In the genomic region with DNA sequence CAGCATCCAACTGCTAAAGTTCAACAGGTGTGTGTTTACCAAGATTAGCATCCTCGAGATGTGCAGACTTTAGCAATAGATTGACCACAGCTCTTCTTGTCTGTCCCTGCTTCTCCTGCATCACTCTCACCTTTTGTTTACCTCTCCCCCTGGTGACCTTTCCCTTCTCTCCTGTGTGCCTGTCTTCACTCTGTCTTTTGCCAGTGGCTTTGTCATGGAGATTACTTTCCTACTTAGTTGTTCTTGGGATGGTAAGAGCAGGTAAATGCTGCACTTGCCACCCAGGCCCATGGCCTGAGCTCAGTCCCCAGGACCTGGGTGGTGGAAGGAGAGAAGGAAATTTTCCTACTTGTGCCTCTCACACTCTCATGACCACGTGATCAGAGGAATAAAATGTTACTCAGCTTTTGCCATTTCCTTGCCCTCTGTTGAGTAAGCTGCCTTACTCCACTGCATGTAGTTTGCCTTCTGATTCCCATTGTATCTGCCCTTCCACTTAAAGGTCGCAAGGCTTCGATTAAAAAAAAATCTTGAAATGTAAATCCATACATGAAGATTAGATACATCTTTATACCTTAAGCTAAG, we compare ENCODE assay signal across 9 mouse cellular contexts. TPM values are rescaled to one million over a fixed set of nuclear protein-coding genes. Genes with fewer than 3 reads are reported as not detected.
DNase-seq lines count a peak whose midpoint lies in the region; ATAC-seq lines count a peak whose summit lies in the region.
"Had no signal": no experiment of that assay in that cellular context is flagged by ENCODE, and none has a peak within 500 bp of the region (broad histone marks: within the 10 kb centered on the region; RNA-seq: fewer than 3 reads in every experiment).

No protein-coding gene starts in this region.

- no peak overlapping the region for H3K27ac ChIP-seq in hindbrain, embryonic 10.5 days
- H3K27ac ChIP-seq in hindbrain, embryonic 11.5 days (ENCODE audit: low read depth, low read length): no peak overlapping the region
- H3K27ac ChIP-seq in forebrain, embryonic 14.5 days (ENCODE audit: low read depth, low read length): no peak overlapping the region
- H3K27ac ChIP-seq in midbrain, embryonic 12.5 days (replicated peaks): no peak overlapping the region

- H3K4me3 ChIP-seq in hindbrain, embryonic 10.5 days: peak overlapping the region; percentile 86
- H3K4me3 ChIP-seq in hindbrain, embryonic 11.5 days (ENCODE audit: low read depth, low read length): no peak overlapping the region
- H3K4me3 ChIP-seq in forebrain, embryonic 14.5 days (ENCODE audit: low read depth, low read length): no peak overlapping the region
- no peak overlapping the region for H3K4me3 ChIP-seq in midbrain, embryonic 12.5 days

- H3K27me3 ChIP-seq in hindbrain, embryonic 10.5 days (ENCODE audit: insufficient read depth, poor library complexity, severe bottlenecking): no peaks in the 10 kb centered on the region
- H3K27me3 ChIP-seq in hindbrain, embryonic 11.5 days (ENCODE audit: control insufficient read depth, insufficient read depth, low read length): no peaks in the 10 kb centered on the region
- no peaks in the 10 kb centered on the region for H3K27me3 ChIP-seq in forebrain, embryonic 14.5 days (replicated peaks; ENCODE audit: control insufficient read depth, insufficient read depth, low read length)
- H3K27me3 ChIP-seq in midbrain, embryonic 12.5 days: no peaks in the 10 kb centered on the region

- peaks cover 21% of the 10 kb centered on the region for H3K4me1 ChIP-seq in hindbrain, embryonic 10.5 days (replicated peaks)
- H3K4me1 ChIP-seq in hindbrain, embryonic 11.5 days (replicated peaks; ENCODE audit: control insufficient read depth, insufficient read depth, low read length): no peaks in the 10 kb centered on the region
- H3K4me1 ChIP-seq in forebrain, embryonic 14.5 days (ENCODE audit: control insufficient read depth, insufficient read depth, low read length): peaks cover 20% of the 10 kb centered on the region
- H3K4me1 ChIP-seq in midbrain, embryonic 12.5 days: peaks cover 17% of the 10 kb centered on the region

- H3K36me3 ChIP-seq in hindbrain, embryonic 10.5 days: peaks cover 35% of the 10 kb centered on the region
- H3K36me3 ChIP-seq in hindbrain, embryonic 11.5 days (ENCODE audit: control insufficient read depth, insufficient read depth, low read length): no peaks in the 10 kb centered on the region
- peaks cover 8% of the 10 kb centered on the region; the same call in 1 of the 2 replicates for H3K36me3 ChIP-seq in forebrain, embryonic 14.5 days (ENCODE audit: control insufficient read depth, insufficient read depth, low read length)
- H3K36me3 ChIP-seq in midbrain, embryonic 12.5 days: 0 out of 2 replicates have a peak, but pooled peaks cover 5% of the 10 kb centered on the region

- H3K9ac ChIP-seq in hindbrain, embryonic 11.5 days (ENCODE audit: low read depth, low read length): no peak overlapping the region
- H3K9ac ChIP-seq in forebrain, embryonic 14.5 days (ENCODE audit: low read length): no peak overlapping the region; the same call in 1 of the 2 replicates
- no peak overlapping the region for H3K9ac ChIP-seq in midbrain, embryonic 12.5 days (replicated peaks)

- WGBS in hindbrain, embryonic 10.5 days: 79% methylated on average over 4 of the region's 4 CpGs
- 82% methylated on average over 4 of the region's 4 CpGs for WGBS in hindbrain, embryonic 11.5 days
- 79% methylated on average over 4 of the region's 4 CpGs for WGBS in forebrain, embryonic 14.5 days
- 81% methylated on average over 4 of the region's 4 CpGs for WGBS in midbrain, embryonic 12.5 days

- DNase-seq in hindbrain, embryonic 10.5 days (ENCODE audit: low spot score): no peak
- no peak for DNase-seq in hindbrain, embryonic 11.5 days (ENCODE audit: low spot score)
- DNase-seq in ES-CJ7 (ENCODE audit: low read depth, low spot score): peak; percentile 86
- DNase-seq in forebrain, embryonic 14.5 days (ENCODE audit: low spot score): no peak
- no peak for DNase-seq in left cerebral cortex, postnatal 4 days
- DNase-seq in testis, postnatal 14 days (ENCODE audit: low spot score): no peak
- no peak for DNase-seq in urinary bladder, postnatal 36 days (ENCODE audit: low spot score in 2 of 2)
- DNase-seq: kidney, postnatal 14 days had no signal

- intact Hi-C loops in left cerebral cortex, postnatal 4 days (cut with DNase I): no loop called here

- no peak overlapping the region for H3K4me2 ChIP-seq in hindbrain, embryonic 11.5 days (replicated peaks; ENCODE audit: low read depth, low read length)
- H3K4me2 ChIP-seq in forebrain, embryonic 14.5 days (ENCODE audit: low read length): peak overlapping the region; percentile 71; the same call in 1 of the 2 replicates
- peak overlapping the region; percentile 60 for H3K4me2 ChIP-seq in midbrain, embryonic 12.5 days (replicated peaks)

- ATAC-seq in hindbrain, embryonic 11.5 days (ENCODE audit: low FRiP score): no peak
- ATAC-seq in forebrain, embryonic 14.5 days: no peak
- no peak for ATAC-seq in midbrain, embryonic 12.5 days (ENCODE audit: low FRiP score, low read depth)

- H3K9me3 ChIP-seq in hindbrain, embryonic 10.5 days: no peaks in the 10 kb centered on the region
- H3K9me3 ChIP-seq in hindbrain, embryonic 11.5 days (ENCODE audit: control insufficient read depth, low read length): no peaks in the 10 kb centered on the region
- no peaks in the 10 kb centered on the region for H3K9me3 ChIP-seq in forebrain, embryonic 14.5 days (replicated peaks; ENCODE audit: control insufficient read depth, low read length)
- no peaks in the 10 kb centered on the region for H3K9me3 ChIP-seq in midbrain, embryonic 12.5 days

RNA-seq across cellular contexts. Expression of gene Tmem60, which starts 2.1 kb away (rescaled TPM):
- polyA plus RNA-seq in hindbrain, embryonic 10.5 days (2016; fragmentation: Nextera tagmentation; extraction: Ambion mirVana): 58.8 and 59.9 TPM in 2 replicates
- 58.5 and 59.0 TPM in 2 replicates for polyA plus RNA-seq in hindbrain, embryonic 11.5 days (2014; fragmentation: Nextera tagmentation; extraction: Ambion mirVana)
- polyA plus RNA-seq in forebrain, embryonic 14.5 days (2014; fragmentation: Nextera tagmentation; extraction: Ambion mirVana): 67.3 and 76.2 TPM in 2 replicates
- polyA plus RNA-seq in midbrain, embryonic 12.5 days (2016; fragmentation: Nextera tagmentation; extraction: Ambion mirVana): 56.1 and 58.9 TPM in 2 replicates
- 10 to 100 TPM; 19.7 to 23.7 TPM for total RNA-seq in left cerebral cortex, postnatal 4 days (2021)

RNA-seq across cellular contexts. Expression of gene Phtf2, which starts 2.2 kb away (rescaled TPM):
- 16.0 and 17.4 TPM in 2 replicates for polyA plus RNA-seq in hindbrain, embryonic 10.5 days (2016; fragmentation: Nextera tagmentation; extraction: Ambion mirVana)
- polyA plus RNA-seq in hindbrain, embryonic 11.5 days (2014; fragmentation: Nextera tagmentation; extraction: Ambion mirVana): 21.2 and 21.4 TPM in 2 replicates
- 18.4 and 23.8 TPM in 2 replicates for polyA plus RNA-seq in forebrain, embryonic 14.5 days (2014; fragmentation: Nextera tagmentation; extraction: Ambion mirVana)
- polyA plus RNA-seq in midbrain, embryonic 12.5 days (2016; fragmentation: Nextera tagmentation; extraction: Ambion mirVana): 22.2 and 25.2 TPM in 2 replicates
- total RNA-seq in left cerebral cortex, postnatal 4 days (2021): 10 to 100 TPM; 35.3 to 36.2 TPM
